Mouse (Mus musculus) left cerebral cortex, adult 11 months (tissue): ENCODE measurements around the gene Wtip.
"Not testable (repeated sequence)": the region's sequence is repeated elsewhere in the genome, so short reads cannot be mapped to it uniquely, and the experiment has no call there.

ENCODE experiments used
- DNase-seq: peaks from one replicate; pipeline ENCODE4 v3.0.0; 2022; ENCODE audit warnings: low spot score

The Wtip gene

GRCm38 (mm10) chr7:34133117-34133762, at the start of gene Wtip:
Gene Wtip (minus strand): TSS chr7:34133268.
- DNase-seq = no peak

DNA sequence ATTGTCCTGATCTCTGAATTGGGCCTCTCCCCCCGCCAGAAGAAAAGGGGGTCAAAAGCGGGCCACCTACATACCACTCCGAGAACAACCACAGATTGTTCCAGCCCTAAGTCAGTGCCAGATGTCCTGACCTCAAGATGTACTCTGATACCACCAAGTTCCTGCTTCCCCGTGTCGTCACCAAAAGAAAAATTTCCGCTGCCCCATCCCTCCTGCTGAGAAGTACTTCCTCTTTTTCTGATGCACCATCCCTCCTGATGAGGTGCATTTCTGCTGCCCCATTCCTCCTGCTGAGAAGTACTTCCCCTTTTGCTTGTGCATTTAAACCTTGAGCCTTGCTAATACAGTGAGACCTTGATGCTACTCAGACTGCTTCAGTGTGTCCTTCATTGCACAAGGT, 43.2 kb upstream of the Wtip start:
- DNase-seq = not testable (repeated sequence)

GRCm38 (mm10) chr7:34172251-34172650, 39.2 kb upstream of the Wtip start:
- DNase-seq = no peak

DNA sequence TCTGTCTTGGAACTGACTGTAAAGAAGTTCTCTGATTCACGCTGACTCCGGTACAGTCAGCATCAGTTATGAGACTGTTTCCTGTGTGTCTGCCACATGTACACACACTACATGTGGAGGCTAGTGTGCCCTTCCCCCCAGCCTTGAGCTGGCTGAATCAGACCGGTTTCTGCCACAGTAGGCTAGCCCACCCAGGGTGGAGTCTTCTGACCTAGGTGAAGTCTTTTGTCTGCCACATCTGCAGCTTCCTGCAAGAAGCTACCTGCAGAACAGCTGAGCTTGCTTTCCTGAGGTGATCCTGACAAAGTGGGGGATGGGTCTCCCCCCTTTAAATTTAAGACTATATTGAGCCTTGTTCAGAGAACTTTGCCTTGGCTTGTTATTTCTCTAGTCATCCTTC, 36.4 kb upstream of the Wtip start, which contains the start of gene Uba2:
Gene Uba2, minus strand, starts transcription at position 146 of the 400 bp plus-strand sequence.
- no peak for DNase-seq

- DNase-seq = peak; percentile 85
Measured at GRCm38 (mm10) chr7:34168470-34169251, 35.6 kb upstream of the Wtip start.

DNA sequence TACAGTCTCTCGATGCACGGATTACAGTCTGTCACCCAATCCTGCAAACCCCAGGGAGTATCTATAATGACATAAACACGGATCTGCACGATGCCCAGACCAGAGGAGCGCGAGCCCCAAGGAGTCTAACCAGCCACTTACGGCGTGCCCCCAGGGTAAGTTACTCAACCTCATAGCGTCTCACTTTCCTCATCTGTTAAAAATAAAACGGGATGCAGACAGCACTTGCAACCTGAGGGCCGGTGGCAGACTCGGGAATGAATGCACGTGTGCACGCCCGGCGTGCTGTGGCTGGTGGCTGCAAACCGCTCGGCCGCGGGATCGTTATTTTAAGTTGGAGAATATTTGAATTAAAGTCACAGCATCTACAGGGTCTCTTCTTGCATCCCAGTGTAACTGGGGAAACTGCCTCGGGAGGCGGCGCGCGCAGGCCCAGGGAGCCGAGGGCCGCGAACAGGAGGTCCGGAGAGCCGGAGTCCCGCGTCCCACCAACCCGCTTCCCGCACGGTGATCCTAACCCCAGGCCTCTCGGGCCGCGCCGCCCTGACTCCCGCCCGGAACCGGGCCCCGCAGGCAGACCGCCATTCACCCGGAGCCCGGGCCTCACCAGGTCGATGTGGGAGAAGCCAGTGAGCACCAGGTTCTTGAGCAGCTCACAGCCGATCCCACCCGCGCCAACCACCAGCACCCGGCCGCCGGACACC, 34.9 kb upstream of the Wtip start:
- DNase-seq = no peak

DNA sequence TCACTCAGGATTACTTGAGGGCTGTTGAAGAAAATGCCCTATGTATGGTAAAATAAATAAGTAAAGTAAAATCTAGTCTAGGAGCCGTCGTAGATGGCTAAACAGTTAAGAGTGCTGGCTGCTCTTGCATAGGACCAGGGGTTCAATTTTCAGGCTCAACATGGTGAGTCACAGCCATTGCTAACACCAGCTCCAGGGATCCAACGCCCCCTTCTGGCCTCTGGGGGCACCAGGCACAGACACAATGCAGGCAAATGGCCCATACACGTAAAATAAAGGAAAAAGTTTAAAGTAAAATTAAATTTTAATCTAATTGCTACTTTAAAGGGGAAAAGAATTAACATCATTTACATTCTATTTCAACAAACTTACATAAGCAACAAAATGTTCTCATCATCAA, 33.8 kb upstream of the Wtip start:
- DNase-seq = no peak

- no peak for DNase-seq
Measured at GRCm38 (mm10) chr7:34165999-34166398, 32.9 kb upstream of the Wtip start.

DNA sequence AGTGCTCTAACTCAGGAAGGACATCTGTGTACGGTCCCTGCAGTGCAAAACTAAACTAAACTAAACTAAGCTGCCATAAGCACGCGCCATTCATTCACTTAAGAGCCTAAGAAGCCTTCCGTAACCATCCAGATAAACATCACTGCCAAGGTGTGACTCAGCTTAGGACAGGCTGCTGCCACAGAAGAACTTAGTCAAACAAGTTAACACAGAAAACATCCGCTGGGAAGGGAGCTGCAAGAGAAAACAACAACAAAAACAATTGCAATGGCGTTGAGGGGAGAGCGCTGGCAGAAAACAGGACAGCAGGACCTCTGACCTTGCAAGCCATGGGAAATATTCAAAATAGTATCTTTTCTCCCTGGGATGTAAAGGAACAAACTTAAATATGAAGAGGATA, 31.6 kb upstream of the Wtip start:
- no peak for DNase-seq

DNA sequence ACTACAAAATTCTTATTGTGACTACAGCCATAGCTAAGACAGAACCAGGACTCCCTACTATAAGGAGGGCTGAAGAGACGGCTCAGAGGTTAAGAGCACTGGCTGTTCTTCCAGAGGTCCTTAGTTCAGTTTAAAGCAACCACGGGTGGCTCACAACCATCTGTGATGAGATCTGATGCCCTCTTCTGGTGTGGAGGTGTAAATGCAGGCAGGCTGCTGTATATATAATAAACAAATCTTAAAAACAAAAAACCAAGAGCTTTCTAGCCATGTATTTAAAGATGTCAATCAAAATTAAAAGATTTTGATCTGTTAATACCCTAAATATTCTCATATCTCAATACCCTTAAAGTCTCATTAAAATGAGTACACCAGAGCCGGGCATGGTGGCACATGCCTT, 26.1 kb upstream of the Wtip start:
- no peak for DNase-seq

DNA sequence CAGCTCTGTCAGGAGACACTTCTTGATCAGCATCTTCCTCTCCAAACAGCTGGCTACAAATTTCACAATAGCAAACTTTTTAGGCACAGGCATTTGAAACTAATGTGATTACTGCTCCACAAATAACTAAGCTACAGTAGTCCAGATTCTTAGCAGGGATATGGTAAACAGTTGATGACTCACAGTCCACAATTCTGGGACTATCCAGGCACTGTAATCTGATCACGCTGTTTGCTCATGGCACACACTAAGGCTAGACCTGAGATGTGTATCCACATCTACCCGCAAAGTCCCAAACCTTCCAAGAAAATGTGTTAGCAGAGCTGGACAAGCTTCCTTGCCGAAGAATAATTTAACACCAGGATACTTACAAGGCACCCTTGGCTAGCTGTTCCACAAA, 24.9 kb upstream of the Wtip start:
- DNase-seq = no peak

GRCm38 (mm10) chr7:34147193-34147592, 14.1 kb upstream of the Wtip start:
- no peak for DNase-seq

- no peak for DNase-seq
Measured at GRCm38 (mm10) chr7:34141123-34141522, 8.1 kb upstream of the Wtip start.

GRCm38 (mm10) chr7:34139493-34139892, 6.4 kb upstream of the Wtip start:
- no peak for DNase-seq

- no peak for DNase-seq
Measured at GRCm38 (mm10) chr7:34134336-34134735, 1.3 kb upstream of the Wtip start.

DNA sequence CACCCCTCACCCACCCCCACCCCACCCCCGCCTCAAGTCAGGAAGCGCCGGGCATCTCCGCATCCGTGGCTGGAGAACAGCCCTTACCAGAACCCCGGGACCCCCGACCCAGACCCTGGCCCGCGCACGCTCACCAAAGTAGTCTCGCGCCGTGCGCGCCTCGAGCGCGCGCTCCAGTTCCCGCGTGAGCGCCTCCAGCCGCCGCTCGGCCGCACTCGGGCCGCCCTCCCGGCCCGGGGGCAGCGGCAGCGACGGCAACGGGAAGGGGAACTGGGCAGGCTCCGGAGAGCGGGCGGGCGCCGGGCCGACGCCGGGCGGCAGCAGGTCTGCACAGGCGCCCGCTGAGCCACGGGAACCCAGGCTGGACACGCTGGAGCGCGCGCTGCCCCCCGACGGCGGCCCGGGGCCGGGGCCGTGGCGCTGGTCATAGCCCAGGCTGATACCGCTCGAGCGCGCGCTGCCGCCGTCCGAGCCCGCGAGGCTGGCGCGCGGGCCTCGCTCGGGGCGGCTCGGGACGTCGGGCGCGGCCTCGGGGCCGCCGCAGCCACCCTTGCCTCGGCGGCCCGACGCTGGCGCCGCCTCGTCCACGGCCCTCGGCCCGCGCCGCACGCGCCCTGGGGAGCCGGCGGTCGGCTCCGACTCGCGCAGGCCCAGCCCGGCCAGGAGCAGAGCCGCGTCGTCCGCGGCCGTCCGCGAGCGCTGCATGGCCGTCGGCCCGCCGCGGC, 551 bp downstream of the Wtip start:
- no peak for DNase-seq

- no peak for DNase-seq
Measured at GRCm38 (mm10) chr7:34131959-34132354, 1.1 kb downstream of the Wtip start.

GRCm38 (mm10) chr7:34131118-34131517, 1.9 kb downstream of the Wtip start:
- DNase-seq = no peak

DNA sequence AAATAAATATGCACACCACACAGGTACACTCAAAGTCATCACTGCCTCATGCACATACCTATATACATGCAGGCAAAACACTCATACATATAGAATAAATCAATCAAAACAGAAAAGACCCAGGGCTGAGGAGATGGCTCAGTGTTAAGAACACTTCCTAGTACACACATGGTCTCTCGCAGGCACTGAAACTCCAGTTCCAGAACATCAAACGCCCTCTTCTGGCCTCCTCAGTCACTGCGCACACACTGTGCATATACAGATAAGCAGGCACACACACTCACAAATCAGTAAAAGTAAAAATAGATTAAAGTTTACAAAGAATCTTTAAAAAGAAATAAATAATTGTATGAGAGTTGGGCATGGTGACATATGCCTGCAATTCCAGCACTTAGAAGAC, 6.8 kb downstream of the Wtip start:
- DNase-seq = no peak

DNA sequence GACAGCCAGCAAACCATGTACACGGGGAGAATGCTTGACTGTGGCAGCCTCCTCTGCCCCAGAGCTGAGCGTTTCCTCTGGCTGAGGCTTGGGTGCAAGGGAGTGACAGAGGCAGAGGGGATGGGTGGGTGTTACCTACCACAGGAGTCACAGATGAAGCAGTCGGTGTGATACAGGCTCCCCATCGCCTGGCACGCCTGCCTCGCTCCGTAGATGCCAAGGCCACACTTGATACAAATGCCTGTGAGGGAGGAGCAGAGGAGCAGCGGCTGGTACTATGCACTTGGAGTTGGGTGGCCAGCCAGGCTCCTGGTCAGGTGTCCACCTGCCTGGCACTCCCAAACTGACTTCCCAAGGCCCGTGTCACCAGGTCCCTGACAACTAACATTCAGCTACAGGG, 7.7 kb downstream of the Wtip start:
- DNase-seq = no peak

DNA sequence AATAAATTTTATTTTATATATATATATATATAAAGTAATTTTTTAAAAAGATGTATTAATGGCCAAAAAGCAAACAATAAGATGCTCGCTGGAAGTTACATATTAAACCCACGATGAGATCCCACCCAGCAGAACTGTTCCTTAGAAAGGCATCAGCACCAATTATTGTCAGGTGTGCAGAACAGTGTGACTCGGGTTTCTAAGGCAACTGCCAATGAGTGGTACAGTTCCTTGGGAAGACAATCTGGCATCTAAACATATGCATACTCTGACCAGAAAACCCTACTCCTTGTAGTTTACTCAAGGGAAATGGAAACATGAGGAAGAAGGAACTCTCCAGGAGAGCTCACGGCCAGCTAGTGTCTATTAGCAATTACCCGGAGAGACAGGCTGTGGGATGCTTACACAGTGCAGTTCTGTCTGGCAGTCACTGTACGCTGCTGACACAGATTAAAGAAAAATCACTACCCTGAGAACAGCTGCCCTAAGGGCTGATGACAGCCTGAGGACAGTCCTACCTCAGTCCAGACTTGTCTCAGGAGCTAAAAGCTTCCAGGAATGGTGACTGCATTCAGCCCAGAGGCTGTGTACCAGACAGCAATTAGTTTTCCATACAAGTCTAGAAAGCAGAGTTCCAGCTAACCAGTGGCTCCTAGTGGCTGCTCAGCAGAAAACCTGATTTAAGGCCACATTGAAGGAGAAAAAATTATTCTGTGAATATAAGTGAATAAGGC, 9.9 kb downstream of the Wtip start:
- DNase-seq = no peak

GRCm38 (mm10) chr7:34120636-34121035, 12.4 kb downstream of the Wtip start:
- DNase-seq = not testable (repeated sequence)
